Mouse (Mus musculus) thymus, adult 2 months (tissue): ENCODE results near the gene Trim27. TPM values are rescaled to one million over a fixed set of nuclear protein-coding genes. Genes with fewer than 3 reads are reported as not detected.

Source experiments
- DNase-seq: peaks from one replicate; pipeline ENCODE4 v3.0.0; 2021
- H3K27ac ChIP-seq: fragments of 200-500 bp; 2 replicates; pipeline ENCODE4 v1.5.1; 2012; ENCODE audit warnings: low read length, control low read depth; ENCODE audit not compliant: control insufficient read depth, insufficient read depth
- H3K27me3 ChIP-seq: fragments of 200-500 bp; 2 replicates; pipeline ENCODE4 v1.6.1; 2012; ENCODE audit warnings: mild to moderate bottlenecking, low read length, moderate library complexity, mixed read lengths; ENCODE audit not compliant: control insufficient read depth, insufficient read depth
- H3K36me3 ChIP-seq: fragments of 200-500 bp; 2 replicates; pipeline ENCODE4 v1.6.1; 2012; ENCODE audit warnings: mild to moderate bottlenecking, low read length, moderate library complexity; ENCODE audit not compliant: control insufficient read depth, insufficient read depth
- H3K4me1 ChIP-seq: fragments of 200-500 bp; replicated peaks from 2 replicates; pipeline ENCODE4 v1.6.1; 2012; ENCODE audit warnings: low read length; ENCODE audit not compliant: control insufficient read depth, insufficient read depth
- H3K4me3 ChIP-seq: fragments of 200-500 bp; 2 replicates; pipeline ENCODE4 v1.5.1; 2012; ENCODE audit warnings: mild to moderate bottlenecking, low read length, control low read depth, moderate library complexity; ENCODE audit not compliant: control insufficient read depth, insufficient read depth
- CTCF ChIP-seq: fragments of 200-500 bp; IDR thresholded peaks from 2 replicates; pipeline ENCODE4 v1.5.1; 2012; ENCODE audit warnings: mild to moderate bottlenecking, control low read depth, low read length, moderate library complexity, borderline replicate concordance; ENCODE audit not compliant: control insufficient read depth, poor library complexity, insufficient read depth; ENCODE audit errors: extremely low read depth
- POLR2A ChIP-seq: fragments of 200-500 bp; IDR thresholded peaks from 2 replicates; pipeline ENCODE4 v1.6.1; 2012; ENCODE audit warnings: mild to moderate bottlenecking, low read length, control low read depth, moderate library complexity; ENCODE audit not compliant: control insufficient read depth, poor library complexity, insufficient read depth; ENCODE audit errors: extremely low read depth
- WGBS: fragments of 180-500 bp; shearing (Covaris S2); methylation state at CpG from one replicate; pipeline ENCODE4 v1.1.7; 2018; 5-methylcytosine and 5-hydroxymethylcytosine counted together
- polyA plus RNA-seq: library from polyadenylated mRNA; depleted of rRNA; stranded (reverse); fragments of >200 nt; gene quantifications from 2 replicates; pipeline ENCODE4 v1.2.3, GENCODE M21; 2012; rRNA removed

The Trim27 gene
- polyA plus RNA-seq, result 131 and 200 TPM in 2 replicates

DNA sequence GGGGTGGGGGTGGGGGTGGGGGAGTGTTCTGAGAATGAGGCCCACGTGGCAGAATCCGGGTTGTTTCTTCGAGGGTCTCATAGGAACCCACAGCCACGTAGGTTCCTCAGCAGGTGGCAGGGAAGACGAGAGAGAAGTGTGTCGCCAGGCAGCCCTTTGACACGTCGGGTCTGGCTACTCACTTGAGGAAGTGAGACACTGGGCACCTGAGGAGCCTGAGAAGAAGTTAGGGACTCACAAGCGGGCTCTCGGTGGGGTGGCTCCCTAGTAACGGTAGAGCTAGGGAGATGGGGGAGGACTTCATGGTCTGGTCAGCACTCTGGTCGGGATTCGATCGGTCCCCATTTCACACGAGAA lies at the start of gene Trim27:
Gene Trim27 (plus strand): TSS at position 79 of the 357 bp plus-strand sequence.
- WGBS, result under 1% methylated on average over 15 of the region's 15 CpGs
- TF ChIP-seq CTCF (no peak), POLR2A (no peak)

DNA sequence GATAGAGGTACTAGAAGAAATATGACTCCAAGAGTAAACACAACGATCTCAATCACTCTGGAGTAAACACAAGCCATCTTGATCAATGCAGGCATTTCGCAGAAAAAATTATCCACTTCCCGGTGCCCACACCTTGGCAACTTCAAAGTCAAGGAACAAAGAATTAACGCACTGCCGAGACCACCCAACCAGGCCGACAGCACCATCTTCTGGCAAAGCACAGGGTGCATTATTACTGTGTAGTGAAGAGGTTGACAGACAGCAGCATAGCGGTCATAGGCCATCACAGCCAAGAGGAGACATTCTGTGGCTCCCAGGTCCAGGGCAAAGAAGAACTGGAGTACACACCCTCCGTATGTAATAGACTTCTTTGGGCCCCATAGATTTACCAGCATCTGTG lies 36.8 kb upstream of the Trim27 start:
- Histone ChIP-seq H3K4me3 (no peak overlapping the region), H3K27ac (no peak overlapping the region), H3K4me1 (no peaks in the 10 kb centered on the region), H3K36me3 (no peaks in the 10 kb centered on the region), H3K27me3 (no peaks in the 10 kb centered on the region)
- TF ChIP-seq POLR2A, result no peak
- peak; percentile 6 for DNase-seq
- WGBS, result 52% methylated on average over 8 of the region's 8 CpGs

More for the DNA sequence above, at the start of gene Trim27:
- Histone ChIP-seq H3K4me1 (peaks cover 12% of the 10 kb centered on the region), H3K36me3 (peaks cover 20% of the 10 kb centered on the region), H3K27me3 (no peaks in the 10 kb centered on the region), H3K4me3 (peak within 1 kb of the TSS; percentile 93), H3K27ac (peak within 1 kb of the TSS; percentile 81)
- no peak for DNase-seq

DNA sequence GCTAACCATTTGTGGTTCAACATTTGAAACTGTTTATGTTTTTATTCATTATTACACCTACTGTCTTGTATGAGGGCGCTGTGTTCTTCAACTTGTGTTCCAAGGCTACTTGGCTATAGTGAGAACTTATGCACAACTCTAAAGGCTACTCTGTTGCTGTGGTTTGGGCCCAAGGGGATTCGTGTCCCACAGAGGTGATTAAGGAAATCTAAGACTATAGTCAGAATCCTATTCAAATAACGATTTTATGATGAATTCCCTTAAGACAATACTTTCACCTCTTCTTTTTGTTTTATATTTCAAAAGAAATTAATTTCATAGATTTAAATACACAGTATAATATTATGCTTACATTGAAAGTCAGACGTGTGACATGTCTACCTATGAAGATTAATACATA lies 33.5 kb upstream of the Trim27 start, which contains the start of gene Olfr1368:
Gene Olfr1368 (minus strand): TSS at position 101 of the 400 bp plus-strand sequence.
- Histone ChIP-seq H3K36me3 (no peaks in the 10 kb centered on the region), H3K4me3 (no peak within 1 kb of the TSS), H3K4me1 (no peaks in the 10 kb centered on the region), H3K27ac (no peak within 1 kb of the TSS), H3K27me3 (no peaks in the 10 kb centered on the region)
- TF ChIP-seq POLR2A (no peak), CTCF (no peak)
- no peak for DNase-seq
- 85% methylated on average over 4 of the region's 4 CpGs for WGBS

DNA sequence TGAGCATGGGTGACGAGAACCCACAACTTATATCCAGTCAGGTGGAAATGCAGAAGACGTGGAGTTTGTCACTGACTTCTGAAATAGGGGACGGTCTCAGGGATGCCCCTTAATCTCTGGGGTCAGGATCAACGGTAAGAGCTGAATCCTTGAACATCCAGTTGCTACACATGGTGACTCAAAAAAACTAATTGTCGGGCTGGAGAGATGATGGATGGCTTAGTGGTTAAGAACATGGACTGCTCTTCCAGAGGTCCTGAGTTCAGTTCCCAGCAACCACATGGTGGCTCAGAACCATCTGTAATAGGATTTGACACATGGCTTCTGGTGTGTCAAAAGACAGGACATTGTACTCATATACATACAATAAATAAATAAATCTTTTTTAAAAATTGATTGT lies 23.4 kb upstream of the Trim27 start:
- no peak overlapping the region for H3K4me3 ChIP-seq
- no peaks in the 10 kb centered on the region; the same call in 1 of the 2 replicates for H3K27me3 ChIP-seq
- no peaks in the 10 kb centered on the region for H3K36me3 ChIP-seq
- no peak overlapping the region for H3K27ac ChIP-seq
- peaks cover 7% of the 10 kb centered on the region for H3K4me1 ChIP-seq
- 89% methylated on average over 5 of the region's 5 CpGs for WGBS
- DNase-seq, result no peak
- no peak for TF ChIP-seq CTCF
- no peak for TF ChIP-seq POLR2A

GRCm38 (mm10) chr13:21158071-21158470 lies 21.2 kb upstream of the Trim27 start:
- no peaks in the 10 kb centered on the region; the same call in 1 of the 2 replicates for H3K27me3 ChIP-seq
- no peak for DNase-seq
- TF ChIP-seq CTCF, result no peak
- TF ChIP-seq POLR2A, result no peak
- WGBS, result 31% methylated on average over 9 of the region's 9 CpGs
- H3K36me3 ChIP-seq, result no peaks in the 10 kb centered on the region
- no peak overlapping the region for H3K27ac ChIP-seq
- peaks cover 9% of the 10 kb centered on the region for H3K4me1 ChIP-seq
- H3K4me3 ChIP-seq, result no peak overlapping the region

GRCm38 (mm10) chr13:21158785-21159474 lies 20.3 kb upstream of the Trim27 start:
- no peaks in the 10 kb centered on the region; the same call in 1 of the 2 replicates for H3K27me3 ChIP-seq
- TF ChIP-seq CTCF (peak; percentile 47; the same call in 1 of the 2 replicates), POLR2A (no peak)
- H3K4me3 ChIP-seq, result peak overlapping the region; percentile 29; the same call in 1 of the 2 replicates
- H3K36me3 ChIP-seq, result no peaks in the 10 kb centered on the region
- 2% methylated on average over 19 of the region's 19 CpGs for WGBS
- H3K27ac ChIP-seq, result no peak overlapping the region
- DNase-seq, result peak; percentile 83
- peaks cover 9% of the 10 kb centered on the region for H3K4me1 ChIP-seq

DNA sequence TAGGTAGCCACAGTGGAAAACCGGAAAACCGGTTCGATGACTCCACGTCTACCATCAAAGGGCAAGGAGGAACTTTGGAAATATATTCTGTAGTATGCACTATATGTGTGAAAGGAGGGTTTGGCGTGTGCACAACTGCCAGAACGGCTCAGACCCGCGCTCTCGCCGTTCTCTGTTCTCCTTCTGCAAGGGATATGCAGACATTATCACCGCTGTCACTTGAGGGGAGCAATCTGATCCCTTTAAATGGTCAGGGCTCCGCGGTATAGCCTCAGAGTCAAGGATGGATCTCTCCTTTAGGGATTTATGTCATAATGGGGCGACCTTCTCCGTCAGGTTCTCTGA lies 19.8 kb upstream of the Trim27 start:
- Histone ChIP-seq H3K36me3 (no peaks in the 10 kb centered on the region), H3K4me3 (peak overlapping the region; percentile 29), H3K4me1 (peaks cover 9% of the 10 kb centered on the region), H3K27me3 (no peaks in the 10 kb centered on the region; the same call in 1 of the 2 replicates), H3K27ac (no peak overlapping the region)
- 1% methylated on average over 15 of the region's 15 CpGs for WGBS
- peak; percentile 9 for DNase-seq
- TF ChIP-seq POLR2A, result no peak
- no peak for TF ChIP-seq CTCF
